Mouse (Mus musculus): ENCODE data around the gene Rack1. TPM values are rescaled to one million over a fixed set of nuclear protein-coding genes. Genes with fewer than 3 reads are reported as not detected.
A peak's percentile ranks its signal among the peaks of the same experiment; 100 is the strongest.

The Rack1 gene
- polyA plus RNA-seq, 1 experiment from 2014 or later = 434 TPM

DNA sequence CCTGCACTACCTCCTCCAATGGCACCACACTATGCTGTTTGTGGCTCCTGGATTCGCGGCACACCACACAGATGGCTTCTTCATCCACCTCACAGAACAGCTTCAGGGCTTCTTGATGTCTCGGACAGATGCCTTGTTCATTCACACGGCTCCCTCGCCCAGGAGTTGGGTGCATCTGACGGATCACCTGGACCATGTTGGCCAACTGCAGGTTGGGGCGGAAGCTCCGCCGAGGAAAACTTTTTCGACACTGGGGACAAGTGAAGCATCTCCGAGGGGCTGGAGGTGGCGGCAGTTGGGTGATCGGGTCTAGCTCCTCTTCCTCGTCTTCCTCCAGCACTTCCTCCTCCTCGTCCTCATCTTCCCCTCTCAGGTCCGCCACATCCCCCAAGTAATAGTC lies 15.7 kb downstream of the Rack1 start:
- peak overlapping the region; percentile 58; the same call in 1 of the 2 replicates for H3K9ac ChIP-seq (replicated peaks; ENCODE audit: low read depth)
- DNase-seq (ENCODE audit: low spot score) (no peak), ATAC-seq (no peak)
- H3K4me3 ChIP-seq (ENCODE audit: low read depth, low read length) = peak overlapping the region; percentile 62
- H3K36me3 ChIP-seq (ENCODE audit: insufficient read depth, low read length) = 0 out of 2 replicates have a peak, but pooled peaks cover 6% of the 10 kb centered on the region
- H3K4me2 ChIP-seq (replicated peaks; ENCODE audit: low read depth, low read length) = peak overlapping the region; percentile 90
- TF ChIP-seq EP300 (IDR thresholded peaks at IDR 0.05) = no peak
- TF ChIP-seq CTCF (IDR thresholded peaks at IDR 0.05) = no peak
- WGBS = 67% methylated on average over 16 of the region's 16 CpGs
- peaks cover 6% of the 10 kb centered on the region; the same call in 1 of the 2 replicates for H3K4me1 ChIP-seq (ENCODE audit: insufficient read depth, low read depth, low read length)
- H3K27ac ChIP-seq (ENCODE audit: low read length) = peak overlapping the region; percentile 97; the same call in 1 of the 2 replicates
- H3K27me3 ChIP-seq (replicated peaks; ENCODE audit: insufficient read depth, low read length) = no peaks in the 10 kb centered on the region
- H3K9me3 ChIP-seq (ENCODE audit: low read length) = no peaks in the 10 kb centered on the region

DNA sequence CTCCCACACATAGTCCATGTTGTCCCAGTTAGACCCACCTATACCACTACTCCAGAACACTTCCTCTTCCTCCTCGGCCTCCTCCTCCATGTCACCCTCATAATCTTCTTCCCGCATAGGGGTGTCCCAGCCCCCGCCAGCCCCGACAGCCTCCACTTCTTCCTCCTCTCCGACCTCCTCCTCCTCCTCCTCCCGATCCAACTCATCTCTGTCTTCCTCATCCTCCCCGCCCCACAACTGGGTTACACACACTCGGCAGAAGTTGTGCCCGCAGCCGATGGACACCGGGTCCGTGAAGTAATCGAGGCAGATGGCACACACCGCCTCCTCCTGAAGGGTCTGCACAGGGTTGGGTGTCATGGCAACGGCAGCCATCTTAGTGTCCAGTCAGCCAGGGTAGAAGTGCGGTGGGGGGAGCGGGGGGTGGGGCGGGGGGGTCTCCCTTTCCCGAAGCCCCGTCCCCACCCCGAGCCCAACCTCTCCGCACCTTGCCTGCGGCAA lies 16.2 kb downstream of the Rack1 start:
- WGBS = under 1% methylated on average over 23 of the region's 23 CpGs
- H3K27ac ChIP-seq (ENCODE audit: low read length) = peak overlapping the region; percentile 97
- peaks cover 6% of the 10 kb centered on the region; the same call in 1 of the 2 replicates for H3K4me1 ChIP-seq (ENCODE audit: insufficient read depth, low read depth, low read length)
- TF ChIP-seq EP300 (IDR thresholded peaks at IDR 0.05) = no peak
- TF ChIP-seq CTCF (IDR thresholded peaks at IDR 0.05) = no peak
- H3K27me3 ChIP-seq (replicated peaks; ENCODE audit: insufficient read depth, low read length) = no peaks in the 10 kb centered on the region
- peak; percentile 12; the same call in 1 of the 2 replicates for ATAC-seq
- peak overlapping the region; percentile 62 for H3K4me3 ChIP-seq (ENCODE audit: low read depth, low read length)
- peak; percentile 76 for DNase-seq (ENCODE audit: low spot score)
- peak overlapping the region; percentile 90 for H3K4me2 ChIP-seq (replicated peaks; ENCODE audit: low read depth, low read length)
- H3K9me3 ChIP-seq (ENCODE audit: low read length) = no peaks in the 10 kb centered on the region
- H3K36me3 ChIP-seq (ENCODE audit: insufficient read depth, low read length) = 0 out of 2 replicates have a peak, but pooled peaks cover 6% of the 10 kb centered on the region
- H3K9ac ChIP-seq (replicated peaks; ENCODE audit: low read depth) = peak overlapping the region; percentile 58

DNA sequence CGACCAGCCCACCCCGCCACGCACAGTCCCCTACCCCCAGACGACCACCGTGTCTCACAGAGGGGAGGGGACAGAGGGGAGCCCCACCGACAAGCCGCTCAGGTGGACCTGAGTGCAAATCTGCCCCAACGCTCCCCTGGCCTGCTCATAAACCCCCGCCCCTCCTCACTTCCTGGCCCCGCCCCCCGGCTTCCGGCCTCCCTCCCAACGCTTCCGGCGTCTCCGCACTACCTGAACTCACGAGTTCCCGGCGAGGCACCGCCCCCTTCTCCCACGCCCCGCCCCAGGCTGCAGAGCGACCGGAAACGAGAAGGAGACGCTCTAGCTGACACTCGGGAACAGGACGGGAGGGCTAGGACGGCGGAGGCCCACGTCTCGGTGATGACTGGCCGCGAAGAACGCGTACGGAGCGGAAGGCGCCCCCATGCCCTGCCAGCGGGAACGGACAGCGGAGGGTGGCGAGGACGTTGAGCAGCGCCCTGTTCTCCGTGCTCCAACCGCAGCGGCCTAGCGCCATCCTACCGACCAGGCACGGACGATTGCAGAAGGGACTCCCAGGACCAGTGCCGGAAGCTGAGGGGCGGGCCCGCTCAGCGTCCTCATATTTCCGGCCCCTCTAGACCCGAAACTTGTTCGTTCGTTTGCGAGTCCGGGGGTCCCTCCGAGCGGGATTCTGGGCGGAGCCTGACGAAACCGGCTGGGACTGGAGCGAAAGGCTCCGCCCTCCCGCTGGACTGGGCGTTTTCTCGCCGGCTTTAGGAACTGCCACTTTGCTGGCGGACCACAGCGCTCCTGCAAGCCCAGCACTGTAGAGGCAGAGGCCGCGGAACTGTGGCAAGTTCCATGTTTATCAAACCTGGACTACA lies 16.9 kb downstream of the Rack1 start, which contains the start of gene Trim41:
Gene Trim41 (minus strand): TSS at position 554 of the 866 bp plus-strand sequence.
- H3K4me2 ChIP-seq (replicated peaks; ENCODE audit: low read depth, low read length) = peak within 1 kb of the TSS; percentile 90
- no peaks in the 10 kb centered on the region for H3K9me3 ChIP-seq (ENCODE audit: low read length)
- peak; percentile 96 for ATAC-seq
- H3K4me1 ChIP-seq (ENCODE audit: insufficient read depth, low read depth, low read length) = peaks cover 6% of the 10 kb centered on the region; the same call in 1 of the 2 replicates
- H3K27me3 ChIP-seq (replicated peaks; ENCODE audit: insufficient read depth, low read length) = no peaks in the 10 kb centered on the region
- H3K36me3 ChIP-seq (ENCODE audit: insufficient read depth, low read length) = 0 out of 2 replicates have a peak, but pooled peaks cover 3% of the 10 kb centered on the region
- H3K27ac ChIP-seq (ENCODE audit: low read length) = peak within 1 kb of the TSS; percentile 97
- peak within 1 kb of the TSS; percentile 62 for H3K4me3 ChIP-seq (ENCODE audit: low read depth, low read length)
- 1% methylated on average over 61 of the region's 77 CpGs for WGBS
- TF ChIP-seq EP300 (IDR thresholded peaks at IDR 0.05) (0 out of 2 replicates have a peak, but pooled peaks have one; percentile 29), CTCF (IDR thresholded peaks at IDR 0.05) (peak; percentile 39; the same call in 1 of the 2 replicates)
- H3K9ac ChIP-seq (replicated peaks; ENCODE audit: low read depth) = peak within 1 kb of the TSS; percentile 58
- DNase-seq (ENCODE audit: low spot score) = peak; percentile 99

DNA sequence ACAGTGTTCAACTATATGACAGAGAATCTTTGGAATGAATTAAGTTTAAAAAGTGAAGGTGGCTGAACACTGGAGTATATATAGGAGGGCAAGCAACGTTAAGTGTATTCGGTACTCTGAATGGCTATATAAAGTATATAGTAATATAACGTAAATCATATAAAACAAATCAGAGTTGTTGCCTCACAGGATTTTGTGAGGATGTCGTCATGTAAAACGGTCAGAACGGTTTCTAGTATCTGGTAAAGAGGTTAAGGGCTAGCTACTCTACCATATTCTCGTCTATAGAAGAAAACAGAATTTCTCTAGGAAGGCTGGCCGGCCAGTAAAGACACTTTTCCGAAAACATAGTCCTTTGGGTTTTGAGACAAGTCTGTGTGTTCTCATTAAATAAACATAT lies 17.7 kb downstream of the Rack1 start:
- H3K27ac ChIP-seq (ENCODE audit: low read length) = peak overlapping the region; percentile 97
- no peaks in the 10 kb centered on the region for H3K36me3 ChIP-seq (ENCODE audit: insufficient read depth, low read length)
- no peak for ATAC-seq
- peak overlapping the region; percentile 90 for H3K4me2 ChIP-seq (replicated peaks; ENCODE audit: low read depth, low read length)
- H3K9me3 ChIP-seq (ENCODE audit: low read length) = no peaks in the 10 kb centered on the region
- no peaks in the 10 kb centered on the region for H3K27me3 ChIP-seq (replicated peaks; ENCODE audit: insufficient read depth, low read length)
- WGBS = 4% methylated on average over 9 of the region's 9 CpGs
- DNase-seq (ENCODE audit: low spot score) = no peak
- peak overlapping the region; percentile 43 for H3K9ac ChIP-seq (replicated peaks; ENCODE audit: low read depth)
- TF ChIP-seq CTCF (IDR thresholded peaks at IDR 0.05) (no peak), EP300 (IDR thresholded peaks at IDR 0.05) (no peak)
- H3K4me3 ChIP-seq (ENCODE audit: low read depth, low read length) = peak overlapping the region; percentile 62
- H3K4me1 ChIP-seq (ENCODE audit: insufficient read depth, low read depth, low read length) = peaks cover 6% of the 10 kb centered on the region; the same call in 1 of the 2 replicates

DNA sequence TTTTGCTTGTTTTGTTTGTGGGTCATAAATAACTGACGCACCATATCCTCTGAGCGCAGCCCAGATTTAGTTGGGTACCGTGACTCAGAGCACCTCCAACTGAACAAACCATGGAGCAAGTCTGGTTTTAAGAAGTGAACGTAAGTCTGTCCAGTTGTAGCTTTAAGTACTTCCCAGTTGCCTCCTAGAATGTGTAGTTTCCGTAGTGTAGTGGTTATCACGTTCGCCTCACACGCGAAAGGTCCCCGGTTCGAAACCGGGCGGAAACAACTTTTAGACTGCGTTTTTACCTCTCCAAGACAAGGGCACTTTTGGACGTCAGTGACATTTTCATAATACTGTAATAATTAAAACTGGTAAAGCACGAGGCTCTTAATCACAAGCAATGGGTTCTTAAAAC lies 18.2 kb downstream of the Rack1 start:
- ATAC-seq (0 out of 2 replicates have a peak, but pooled peaks have one; percentile 2), DNase-seq (ENCODE audit: low spot score) (peak; percentile 95)
- no peaks in the 10 kb centered on the region for H3K36me3 ChIP-seq (ENCODE audit: insufficient read depth, low read length)
- H3K27ac ChIP-seq (ENCODE audit: low read length) = peak overlapping the region; percentile 97
- H3K27me3 ChIP-seq (replicated peaks; ENCODE audit: insufficient read depth, low read length) = no peaks in the 10 kb centered on the region
- peak overlapping the region; percentile 62 for H3K4me3 ChIP-seq (ENCODE audit: low read depth, low read length)
- whole genome bisulfite sequencing = under 1% methylated on average over 16 of the region's 16 CpGs
- TF ChIP-seq CTCF (IDR thresholded peaks at IDR 0.05) = no peak
- peak; percentile 49; the same call in 1 of the 2 replicates for TF ChIP-seq EP300 (IDR thresholded peaks at IDR 0.05)
- H3K4me1 ChIP-seq (ENCODE audit: insufficient read depth, low read depth, low read length) = peaks cover 6% of the 10 kb centered on the region; the same call in 1 of the 2 replicates
- peak overlapping the region; percentile 43 for H3K9ac ChIP-seq (replicated peaks; ENCODE audit: low read depth)
- H3K9me3 ChIP-seq (ENCODE audit: low read length) = no peaks in the 10 kb centered on the region
- H3K4me2 ChIP-seq (replicated peaks; ENCODE audit: low read depth, low read length) = peak overlapping the region; percentile 90

All from lung, postnatal 0 days (tissue).